Mouse (Mus musculus): ENCODE measurements around the gene B4galt4. TPM values are rescaled to one million over a fixed set of nuclear protein-coding genes. Genes with fewer than 3 reads are reported as not detected.

The B4galt4 gene
- total RNA-seq (2012; rRNA removed) = 6.0 and 6.7 TPM in 2 replicates

GRCm38 (mm10) chr16:38742113-38742658, at the start of gene B4galt4:
B4galt4 (plus strand) TSS chr16:38742264.
- H3K4me3 ChIP-seq (ENCODE audit: insufficient read depth in 1 of 2, low read depth in 1 of 2, low read length in 2 of 2, poor library complexity in 1 of 2, severe bottlenecking in 1 of 2) = peak within 1 kb of the TSS; percentile 76 to 77
- H3K27ac ChIP-seq (ENCODE audit: insufficient read depth, low read depth, low read length, poor library complexity, severe bottlenecking) = no peak within 1 kb of the TSS
- in situ Hi-C loops (cut with MboI; ENCODE audit: low sequenced_read_pairs in 2 of 2, unreplicated experiment in 2 of 2) = no loop called here
- peak; percentile 47 for DNase-seq (ENCODE audit: low read depth, low spot score)
- TF ChIP-seq ZC3H11A (IDR thresholded peaks at IDR 0.05; ENCODE audit: borderline replicate concordance, low read depth, low read length) = no peak
- no peak for TF ChIP-seq MAFK (IDR thresholded peaks at IDR 0.05; ENCODE audit: insufficient read depth, low read depth, low read length)
- TF ChIP-seq HCFC1 (IDR thresholded peaks at IDR 0.05; ENCODE audit: borderline replicate concordance, insufficient read depth, low read length) = 0 out of 2 replicates have a peak, but pooled peaks have one; percentile 31
- peak within 1 kb of the TSS; percentile 76 for H3K9ac ChIP-seq (ENCODE audit: insufficient read depth, low read depth, low read length, poor library complexity, severe bottlenecking)
- no peaks in the 10 kb centered on the region for H3K9me3 ChIP-seq (ENCODE audit: control insufficient read depth, insufficient read depth, low read depth, low read length)
- H3K36me3 ChIP-seq (ENCODE audit: control insufficient read depth, insufficient read depth, low read length, poor library complexity, severe bottlenecking) = no peaks in the 10 kb centered on the region
- peaks cover 0 to 3% of the 10 kb centered on the region in 2 experiments; a peak in 1 of 4 replicates for H3K4me1 ChIP-seq (ENCODE audit: control insufficient read depth in 2 of 2, insufficient read depth in 2 of 2, low read length in 2 of 2, poor library complexity in 1 of 2)

- no peaks in the 10 kb centered on the region for H3K9me3 ChIP-seq (ENCODE audit: control insufficient read depth, insufficient read depth, low read depth, low read length)
- H3K36me3 ChIP-seq (ENCODE audit: control insufficient read depth, insufficient read depth, low read length, poor library complexity, severe bottlenecking) = no peaks in the 10 kb centered on the region
- DNase-seq (ENCODE audit: low read depth, low spot score) = no peak
- H3K4me3 ChIP-seq (ENCODE audit: insufficient read depth in 1 of 2, low read depth in 1 of 2, low read length in 2 of 2, poor library complexity in 1 of 2, severe bottlenecking in 1 of 2) = no peak overlapping the region
- in situ Hi-C loops (cut with MboI; ENCODE audit: low sequenced_read_pairs in 2 of 2, unreplicated experiment in 2 of 2) = no loop called here
- no peaks in the 10 kb centered on the region for H3K4me1 ChIP-seq (ENCODE audit: control insufficient read depth in 2 of 2, insufficient read depth in 2 of 2, low read length in 2 of 2, poor library complexity in 1 of 2)
- no peak overlapping the region for H3K27ac ChIP-seq (ENCODE audit: insufficient read depth, low read depth, low read length, poor library complexity, severe bottlenecking)
- TF ChIP-seq ZNF384 (IDR thresholded peaks at IDR 0.05; ENCODE audit: low read depth, low read length) (no peak), ZC3H11A (IDR thresholded peaks at IDR 0.05; ENCODE audit: borderline replicate concordance, low read depth, low read length) (no peak), HCFC1 (IDR thresholded peaks at IDR 0.05; ENCODE audit: borderline replicate concordance, insufficient read depth, low read length) (no peak), MAFK (IDR thresholded peaks at IDR 0.05; ENCODE audit: insufficient read depth, low read depth, low read length) (no peak), CHD2 (IDR thresholded peaks at IDR 0.05; ENCODE audit: low read depth, low read length) (no peak)
- H3K9ac ChIP-seq (ENCODE audit: insufficient read depth, low read depth, low read length, poor library complexity, severe bottlenecking) = no peak overlapping the region
Observed at GRCm38 (mm10) chr16:38694906-38695540, 47.0 kb upstream of the B4galt4 start.

- Histone ChIP-seq H3K9ac (ENCODE audit: insufficient read depth, low read depth, low read length, poor library complexity, severe bottlenecking) (no peak overlapping the region), H3K4me3 (ENCODE audit: insufficient read depth in 1 of 2, low read depth in 1 of 2, low read length in 2 of 2, poor library complexity in 1 of 2, severe bottlenecking in 1 of 2) (no peak overlapping the region), H3K36me3 (ENCODE audit: control insufficient read depth, insufficient read depth, low read length, poor library complexity, severe bottlenecking) (no peaks in the 10 kb centered on the region), H3K9me3 (ENCODE audit: control insufficient read depth, insufficient read depth, low read depth, low read length) (no peaks in the 10 kb centered on the region), H3K27ac (ENCODE audit: insufficient read depth, low read depth, low read length, poor library complexity, severe bottlenecking) (no peak overlapping the region), H3K4me1 (ENCODE audit: control insufficient read depth in 2 of 2, insufficient read depth in 2 of 2, low read length in 2 of 2, poor library complexity in 1 of 2) (no peaks in the 10 kb centered on the region)
- in situ Hi-C loops (cut with MboI; ENCODE audit: low sequenced_read_pairs in 2 of 2, unreplicated experiment in 2 of 2) = no loop called here
- DNase-seq (ENCODE audit: low read depth, low spot score) = no peak
- TF ChIP-seq HCFC1 (IDR thresholded peaks at IDR 0.05; ENCODE audit: borderline replicate concordance, insufficient read depth, low read length) (no peak), ZNF384 (IDR thresholded peaks at IDR 0.05; ENCODE audit: low read depth, low read length) (no peak), ZC3H11A (IDR thresholded peaks at IDR 0.05; ENCODE audit: borderline replicate concordance, low read depth, low read length) (no peak), MAFK (IDR thresholded peaks at IDR 0.05; ENCODE audit: insufficient read depth, low read depth, low read length) (no peak)
Observed at GRCm38 (mm10) chr16:38695557-38695956, 46.5 kb upstream of the B4galt4 start.

GRCm38 (mm10) chr16:38697611-38698010, 44.5 kb upstream of the B4galt4 start:
- no peak overlapping the region for H3K27ac ChIP-seq (ENCODE audit: insufficient read depth, low read depth, low read length, poor library complexity, severe bottlenecking)
- H3K9ac ChIP-seq (ENCODE audit: insufficient read depth, low read depth, low read length, poor library complexity, severe bottlenecking) = no peak overlapping the region
- DNase-seq (ENCODE audit: low read depth, low spot score) = no peak
- H3K9me3 ChIP-seq (ENCODE audit: control insufficient read depth, insufficient read depth, low read depth, low read length) = no peaks in the 10 kb centered on the region
- TF ChIP-seq HCFC1 (IDR thresholded peaks at IDR 0.05; ENCODE audit: borderline replicate concordance, insufficient read depth, low read length) = no peak
- TF ChIP-seq ZNF384 (IDR thresholded peaks at IDR 0.05; ENCODE audit: low read depth, low read length) = no peak
- TF ChIP-seq CHD2 (IDR thresholded peaks at IDR 0.05; ENCODE audit: low read depth, low read length) = no peak
- in situ Hi-C loops (cut with MboI; ENCODE audit: low sequenced_read_pairs in 2 of 2, unreplicated experiment in 2 of 2) = no loop called here
- no peak overlapping the region for H3K4me3 ChIP-seq (ENCODE audit: insufficient read depth in 1 of 2, low read depth in 1 of 2, low read length in 2 of 2, poor library complexity in 1 of 2, severe bottlenecking in 1 of 2)
- H3K36me3 ChIP-seq (ENCODE audit: control insufficient read depth, insufficient read depth, low read length, poor library complexity, severe bottlenecking) = no peaks in the 10 kb centered on the region
- H3K4me1 ChIP-seq (ENCODE audit: control insufficient read depth in 2 of 2, insufficient read depth in 2 of 2, low read length in 2 of 2, poor library complexity in 1 of 2) = peaks cover 0 to 1% of the 10 kb centered on the region in 2 experiments; a peak in 1 of 4 replicates

All from ES-E14 (cell line).